Mouse (Mus musculus): ENCODE data around the gene Skp2. TPM values are rescaled to one million over a fixed set of nuclear protein-coding genes. Genes with fewer than 3 reads are reported as not detected.
"Not testable (repeated sequence)": the region's sequence is repeated elsewhere in the genome, so short reads cannot be mapped to it uniquely, and the experiment has no call there.

The Skp2 gene
- 6.9 and 9.8 TPM in 2 replicates for polyA plus RNA-seq (2012; rRNA removed)
- polyA plus RNA-seq (2014; fragmentation: Nextera tagmentation; extraction: Ambion mirVana), result 23.2 and 25.5 TPM in 2 replicates

- H3K4me2 ChIP-seq (ENCODE audit: low read depth), result no peak within 1 kb of the TSS
- H3K27me3 ChIP-seq (ENCODE audit: control insufficient read depth, insufficient read depth, low read length), result no peaks in the 10 kb centered on the region
- no peaks in the 10 kb centered on the region for H3K4me1 ChIP-seq (replicated peaks; ENCODE audit: control insufficient read depth in 2 of 2, insufficient read depth in 2 of 2, low read length in 1 of 2)
- ATAC-seq (ENCODE audit: insufficient read depth) (no peak), DNase-seq (ENCODE audit: low read depth in 3 of 3, low spot score in 3 of 3) (no peak)
- no peaks in the 10 kb centered on the region; the same call in 1 of the 2 replicates for H3K36me3 ChIP-seq (replicated peaks; ENCODE audit: control insufficient read depth, insufficient read depth, low read depth)
- H3K27ac ChIP-seq, result no peak within 1 kb of the TSS
- no peak within 1 kb of the TSS for H3K9ac ChIP-seq (replicated peaks)
- no peak for TF ChIP-seq CTCF (IDR thresholded peaks at IDR 0.05; ENCODE audit: low read depth)
- TF ChIP-seq EP300 (IDR thresholded peaks at IDR 0.05; ENCODE audit: low read depth), result no peak
- H3K4me3 ChIP-seq (ENCODE audit: insufficient read depth in 1 of 2, low read depth in 2 of 2, low read length in 2 of 2), result no peak within 1 kb of the TSS
- no peaks in the 10 kb centered on the region for H3K9me3 ChIP-seq (ENCODE audit: control insufficient read depth, low read length)
Observed at GRCm38 (mm10) chr15:9155325-9155724, at the start of gene Skp2. Gene Skp2, minus strand, starts transcription at chr15:9155425.

GRCm38 (mm10) chr15:9198421-9198820 is 43.2 kb upstream of the Skp2 start:
- Histone ChIP-seq H3K4me1 (replicated peaks; ENCODE audit: control insufficient read depth in 2 of 2, insufficient read depth in 2 of 2, low read length in 1 of 2) (no peaks in the 10 kb centered on the region), H3K27ac (no peak overlapping the region), H3K36me3 (replicated peaks; ENCODE audit: control insufficient read depth, insufficient read depth, low read depth) (no peaks in the 10 kb centered on the region; the same call in 1 of the 2 replicates), H3K9ac (replicated peaks) (no peak overlapping the region), H3K27me3 (ENCODE audit: control insufficient read depth, insufficient read depth, low read length) (no peaks in the 10 kb centered on the region), H3K9me3 (ENCODE audit: control insufficient read depth, low read length) (no peaks in the 10 kb centered on the region), H3K4me2 (ENCODE audit: low read depth) (no peak overlapping the region), H3K4me3 (ENCODE audit: insufficient read depth in 1 of 2, low read depth in 2 of 2, low read length in 2 of 2) (no peak overlapping the region)
- DNase-seq (ENCODE audit: low read depth in 3 of 3, low spot score in 3 of 3) (no peak), ATAC-seq (ENCODE audit: insufficient read depth) (no peak)
- TF ChIP-seq CTCF (IDR thresholded peaks at IDR 0.05; ENCODE audit: low read depth) (no peak), EP300 (IDR thresholded peaks at IDR 0.05; ENCODE audit: low read depth) (no peak)
- WGBS (ENCODE audit: insufficient replicate concordance), result 41% methylated on average over 6 of the region's 6 CpGs

DNA sequence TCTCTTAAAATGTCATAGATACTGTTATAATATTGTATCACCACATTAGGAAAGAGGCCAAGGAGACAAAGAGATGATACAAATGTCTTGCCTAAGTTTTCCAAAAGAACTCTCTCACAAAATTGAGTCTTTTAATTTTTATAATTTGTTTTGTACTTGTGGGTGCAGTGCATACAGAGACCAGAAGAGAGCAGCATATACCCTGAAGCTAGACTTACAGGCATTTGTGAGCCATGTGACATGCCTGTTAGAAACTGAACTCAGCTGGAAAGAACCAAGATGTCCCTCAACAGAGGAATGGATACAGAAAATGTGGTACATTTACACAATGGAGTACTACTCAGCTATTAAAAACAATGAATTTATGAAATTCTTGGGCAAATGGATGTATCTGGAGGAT is 37.5 kb upstream of the Skp2 start:
- not testable (repeated sequence) for DNase-seq (ENCODE audit: low read depth in 3 of 3, low spot score in 3 of 3); ATAC-seq (ENCODE audit: insufficient read depth)
- peak; percentile 19; the same call in 1 of the 2 replicates for TF ChIP-seq CTCF (IDR thresholded peaks at IDR 0.05; ENCODE audit: low read depth)

GRCm38 (mm10) chr15:9189796-9190195 is 34.6 kb upstream of the Skp2 start:
- TF ChIP-seq EP300 (IDR thresholded peaks at IDR 0.05; ENCODE audit: low read depth), result no peak
- no peak for TF ChIP-seq CTCF (IDR thresholded peaks at IDR 0.05; ENCODE audit: low read depth)
- Histone ChIP-seq H3K9me3 (ENCODE audit: control insufficient read depth, low read length) (no peaks in the 10 kb centered on the region), H3K4me3 (ENCODE audit: insufficient read depth in 1 of 2, low read depth in 2 of 2, low read length in 2 of 2) (no peak overlapping the region), H3K4me2 (ENCODE audit: low read depth) (no peak overlapping the region), H3K4me1 (replicated peaks; ENCODE audit: control insufficient read depth in 2 of 2, insufficient read depth in 2 of 2, low read length in 1 of 2) (no peaks in the 10 kb centered on the region), H3K27me3 (ENCODE audit: control insufficient read depth, insufficient read depth, low read length) (no peaks in the 10 kb centered on the region), H3K9ac (replicated peaks) (no peak overlapping the region), H3K36me3 (replicated peaks; ENCODE audit: control insufficient read depth, insufficient read depth, low read depth) (0 out of 2 replicates have a peak, but pooled peaks cover 2% of the 10 kb centered on the region), H3K27ac (no peak overlapping the region)
- no peak for ATAC-seq (ENCODE audit: insufficient read depth)
- DNase-seq (ENCODE audit: low read depth in 3 of 3, low spot score in 3 of 3), result no peak
- WGBS (ENCODE audit: insufficient replicate concordance), result 78% methylated on average over 2 of the region's 2 CpGs

More for the DNA sequence above, 37.5 kb upstream of the Skp2 start:
- H3K4me1 ChIP-seq (replicated peaks; ENCODE audit: control insufficient read depth in 2 of 2, insufficient read depth in 2 of 2, low read length in 1 of 2); H3K36me3 ChIP-seq (replicated peaks; ENCODE audit: control insufficient read depth, insufficient read depth, low read depth); H3K9ac ChIP-seq (replicated peaks); H3K9me3 ChIP-seq (ENCODE audit: control insufficient read depth, low read length); H3K27me3 ChIP-seq (ENCODE audit: control insufficient read depth, insufficient read depth, low read length); H3K4me3 ChIP-seq (ENCODE audit: insufficient read depth in 1 of 2, low read depth in 2 of 2, low read length in 2 of 2); H3K27ac ChIP-seq; H3K4me2 ChIP-seq (ENCODE audit: low read depth): not testable (repeated sequence)

GRCm38 (mm10) chr15:9183995-9184394 is 28.8 kb upstream of the Skp2 start:
- H3K9ac ChIP-seq (replicated peaks), result no peak overlapping the region
- H3K4me1 ChIP-seq (replicated peaks; ENCODE audit: control insufficient read depth in 2 of 2, insufficient read depth in 2 of 2, low read length in 1 of 2), result no peaks in the 10 kb centered on the region
- no peak overlapping the region for H3K27ac ChIP-seq
- peaks cover 2% of the 10 kb centered on the region; the same call in 1 of the 2 replicates for H3K36me3 ChIP-seq (replicated peaks; ENCODE audit: control insufficient read depth, insufficient read depth, low read depth)
- H3K4me3 ChIP-seq (ENCODE audit: insufficient read depth in 1 of 2, low read depth in 2 of 2, low read length in 2 of 2), result no peak overlapping the region
- WGBS (ENCODE audit: insufficient replicate concordance), result 80% methylated on average over 5 of the region's 5 CpGs
- ATAC-seq (ENCODE audit: insufficient read depth), result no peak
- no peaks in the 10 kb centered on the region for H3K27me3 ChIP-seq (ENCODE audit: control insufficient read depth, insufficient read depth, low read length)
- TF ChIP-seq EP300 (IDR thresholded peaks at IDR 0.05; ENCODE audit: low read depth), result no peak
- TF ChIP-seq CTCF (IDR thresholded peaks at IDR 0.05; ENCODE audit: low read depth), result no peak
- DNase-seq (ENCODE audit: low read depth in 3 of 3, low spot score in 3 of 3), result no peak
- H3K4me2 ChIP-seq (ENCODE audit: low read depth), result no peak overlapping the region
- no peaks in the 10 kb centered on the region for H3K9me3 ChIP-seq (ENCODE audit: control insufficient read depth, low read length)

All from liver, embryonic 14.5 days (tissue).